Comparison of ENCODE assay signal across 8 mouse cellular contexts in the genomic region with DNA sequence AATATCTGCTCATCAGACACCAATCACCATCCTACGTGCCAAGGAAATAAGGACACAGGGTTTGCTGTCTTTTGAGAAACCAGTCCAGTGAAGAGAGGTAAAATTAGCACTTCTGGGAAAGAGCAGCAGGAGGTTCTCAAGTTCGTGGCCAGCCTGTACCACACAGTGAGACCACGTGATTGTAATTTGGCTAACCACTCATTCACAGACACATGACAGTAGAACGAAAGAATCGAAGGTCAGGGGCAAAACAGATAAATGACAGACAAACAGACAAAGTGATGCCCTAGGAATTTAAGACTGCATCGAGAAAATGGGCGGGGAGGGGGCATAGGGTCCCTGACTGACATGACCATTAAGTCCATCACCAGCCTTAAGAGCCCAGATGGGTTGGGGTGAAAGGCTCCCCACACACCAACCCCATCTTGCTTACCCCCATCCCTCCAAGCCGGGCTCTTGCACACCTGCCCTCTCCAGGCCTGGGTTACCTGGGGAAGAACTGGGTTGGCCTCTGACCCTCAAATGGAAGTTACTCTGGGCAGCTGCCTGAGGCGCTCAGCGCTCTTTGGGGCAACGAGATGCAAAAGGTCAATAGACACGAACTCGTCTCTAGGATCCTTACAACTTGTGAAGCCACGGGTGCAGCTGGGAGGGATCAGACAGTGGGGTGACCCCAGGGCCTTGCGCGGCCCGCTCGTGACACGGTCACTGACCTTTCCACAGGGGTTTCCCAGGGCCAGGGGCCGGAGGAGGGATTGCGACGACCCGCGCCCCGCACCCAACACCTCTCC. TPM values are rescaled to one million over a fixed set of nuclear protein-coding genes. Genes with fewer than 3 reads are reported as not detected.
A peak's percentile ranks its signal among the peaks of the same experiment; 100 is the strongest.
DNase-seq lines count a peak whose midpoint lies in the region; ATAC-seq lines count a peak whose summit lies in the region.

No protein-coding gene starts in this region.

- WGBS in heart, embryonic 13.5 days = 9% methylated on average over 25 of the region's 25 CpGs
- WGBS in hindbrain, embryonic 15.5 days = 14% methylated on average over 25 of the region's 25 CpGs
- WGBS in midbrain, embryonic 16.5 days = 13% methylated on average over 25 of the region's 25 CpGs

- H3K9ac ChIP-seq in heart, embryonic 13.5 days = peak overlapping the region; percentile 93
- H3K9ac ChIP-seq in hindbrain, embryonic 15.5 days = peak overlapping the region; percentile 66
- H3K9ac ChIP-seq in midbrain, embryonic 16.5 days (ENCODE audit: low read depth, low read length) = peak overlapping the region; percentile 85

- DNase-seq in heart, postnatal 10 days = no peak
- DNase-seq in 416B (ENCODE audit: low read depth) = peak; percentile 55
- DNase-seq in brain, adult 2 months (ENCODE audit: low read depth, low spot score) = peak; percentile 21
- DNase-seq in layer of hippocampus, postnatal 36 days = no peak
- no peak for DNase-seq in thymus, postnatal 14 days

- H3K27me3 ChIP-seq in heart, embryonic 13.5 days (replicated peaks) = no peaks in the 10 kb centered on the region
- H3K27me3 ChIP-seq in hindbrain, embryonic 15.5 days = no peaks in the 10 kb centered on the region
- H3K27me3 ChIP-seq in midbrain, embryonic 16.5 days (ENCODE audit: control insufficient read depth, insufficient read depth, low read depth, low read length) = no peaks in the 10 kb centered on the region

- intact Hi-C loops in heart, postnatal 10 days (cut with DNase I) = loop anchor here (1.0 to 2.0 kb wide), 2 partner anchors 21 to 24 kb away; no protein-coding TSS in a partner anchor

- H3K9me3 ChIP-seq in heart, embryonic 13.5 days = no peaks in the 10 kb centered on the region
- no peaks in the 10 kb centered on the region for H3K9me3 ChIP-seq in hindbrain, embryonic 15.5 days
- no peaks in the 10 kb centered on the region for H3K9me3 ChIP-seq in midbrain, embryonic 16.5 days (replicated peaks; ENCODE audit: control insufficient read depth, low read length, poor library complexity, severe bottlenecking)

- peaks cover 21% of the 10 kb centered on the region for H3K4me1 ChIP-seq in heart, embryonic 13.5 days
- peaks cover 7% of the 10 kb centered on the region for H3K4me1 ChIP-seq in hindbrain, embryonic 15.5 days (replicated peaks)
- H3K4me1 ChIP-seq in midbrain, embryonic 16.5 days (ENCODE audit: control insufficient read depth, insufficient read depth, low read length) = peaks cover 7% of the 10 kb centered on the region

- peak overlapping the region; percentile 98 for H3K27ac ChIP-seq in heart, embryonic 13.5 days (replicated peaks)
- peak overlapping the region; percentile 82 for H3K27ac ChIP-seq in hindbrain, embryonic 15.5 days (replicated peaks)
- peak overlapping the region; percentile 79 for H3K27ac ChIP-seq in midbrain, embryonic 16.5 days (ENCODE audit: low read length)

- peak overlapping the region; percentile 88 for H3K4me2 ChIP-seq in heart, embryonic 13.5 days
- peak overlapping the region; percentile 79 for H3K4me2 ChIP-seq in hindbrain, embryonic 15.5 days
- peak overlapping the region; percentile 97 for H3K4me2 ChIP-seq in midbrain, embryonic 16.5 days (ENCODE audit: low read length)

- peak overlapping the region; percentile 79 for H3K4me3 ChIP-seq in heart, embryonic 13.5 days
- H3K4me3 ChIP-seq in hindbrain, embryonic 15.5 days = peak overlapping the region; percentile 73
- H3K4me3 ChIP-seq in midbrain, embryonic 16.5 days (ENCODE audit: low read depth, low read length) = peak overlapping the region; percentile 74

- peak; percentile 14 for ATAC-seq in heart, embryonic 13.5 days (ENCODE audit: extremely low read depth, insufficient number of reproducible peaks, low FRiP score, low TSS enrichment)
- ATAC-seq in hindbrain, embryonic 15.5 days (ENCODE audit: low FRiP score, low read depth) = peak; percentile 46
- ATAC-seq in midbrain, embryonic 16.5 days = peak; percentile 71

- H3K36me3 ChIP-seq in heart, embryonic 13.5 days = peaks cover 5% of the 10 kb centered on the region
- no peaks in the 10 kb centered on the region for H3K36me3 ChIP-seq in hindbrain, embryonic 15.5 days
- H3K36me3 ChIP-seq in midbrain, embryonic 16.5 days (ENCODE audit: control insufficient read depth, insufficient read depth, low read length) = no peaks in the 10 kb centered on the region

RNA-seq across cellular contexts. Expression of a gene that starts 0.6 kb away (rescaled TPM):
- polyA plus RNA-seq in heart, embryonic 13.5 days (2015; fragmentation: Nextera tagmentation; extraction: Ambion mirVana) = 11.8 and 12.0 TPM in 2 replicates
- total RNA-seq in heart, postnatal 10 days (2021) = 10 to 100 TPM; 25.4 to 26.6 TPM
- polyA plus RNA-seq in hindbrain, embryonic 15.5 days (2015; fragmentation: Nextera tagmentation; extraction: Ambion mirVana) = 8.1 and 8.9 TPM in 2 replicates
- 8.1 and 9.2 TPM in 2 replicates for polyA plus RNA-seq in midbrain, embryonic 16.5 days (2015; fragmentation: Nextera tagmentation; extraction: Ambion mirVana)
- total RNA-seq in layer of hippocampus, postnatal 36 days (2021) = 10 to 100 TPM; 14.6 to 15.3 TPM

RNA-seq across cellular contexts. Expression of a gene that starts 24.1 kb away (rescaled TPM):
- polyA plus RNA-seq in heart, embryonic 13.5 days (2015; fragmentation: Nextera tagmentation; extraction: Ambion mirVana) = 335 and 371 TPM in 2 replicates
- total RNA-seq in heart, postnatal 10 days (2021) = 100 to 1,000 TPM; 205 to 214 TPM
- 308 and 309 TPM in 2 replicates for polyA plus RNA-seq in hindbrain, embryonic 15.5 days (2015; fragmentation: Nextera tagmentation; extraction: Ambion mirVana)
- 295 and 334 TPM in 2 replicates for polyA plus RNA-seq in midbrain, embryonic 16.5 days (2015; fragmentation: Nextera tagmentation; extraction: Ambion mirVana)
- total RNA-seq in layer of hippocampus, postnatal 36 days (2021) = 100 to 1,000 TPM; 204 to 217 TPM

Comparison
In these comparisons a context has a peak if more than half of its experiments do, and no peak if none do; other contexts are left out.
1. ATAC-seq: peak in every context shown above with its lines; median percentile 71 in midbrain, embryonic 16.5 days; 46 in hindbrain, embryonic 15.5 days; 14 in heart, embryonic 13.5 days.
2. DNase-seq: peak in 416B (single experiment) and brain, adult 2 months (single experiment); none in heart, postnatal 10 days (0 of 2), layer of hippocampus, postnatal 36 days (0 of 2) and thymus, postnatal 14 days (single experiment).
3. Peak in every context shown above with its lines, with median percentiles within 50 percentile points of each other: H3K27ac ChIP-seq, H3K4me2 ChIP-seq, H3K4me3 ChIP-seq and H3K9ac ChIP-seq.